Mouse (Mus musculus) cerebellum, adult 2 months (tissue): Measurements from ENCODE around the gene Neu1.

Experiments
- CTCF ChIP-seq: fragments of 200-500 bp; IDR thresholded peaks from 2 replicates; pipeline ENCODE4 v1.5.1; 2011; ENCODE audit warnings: low read depth, mild to moderate bottlenecking, control low read depth, low read length, moderate library complexity, borderline replicate concordance; ENCODE audit not compliant: insufficient read depth
- POLR2A ChIP-seq: fragments of 200-500 bp; IDR thresholded peaks from 2 replicates; pipeline ENCODE4 v1.6.1; 2011; ENCODE audit warnings: low read length, control low read depth, borderline replicate concordance; ENCODE audit not compliant: insufficient read depth

DNA sequence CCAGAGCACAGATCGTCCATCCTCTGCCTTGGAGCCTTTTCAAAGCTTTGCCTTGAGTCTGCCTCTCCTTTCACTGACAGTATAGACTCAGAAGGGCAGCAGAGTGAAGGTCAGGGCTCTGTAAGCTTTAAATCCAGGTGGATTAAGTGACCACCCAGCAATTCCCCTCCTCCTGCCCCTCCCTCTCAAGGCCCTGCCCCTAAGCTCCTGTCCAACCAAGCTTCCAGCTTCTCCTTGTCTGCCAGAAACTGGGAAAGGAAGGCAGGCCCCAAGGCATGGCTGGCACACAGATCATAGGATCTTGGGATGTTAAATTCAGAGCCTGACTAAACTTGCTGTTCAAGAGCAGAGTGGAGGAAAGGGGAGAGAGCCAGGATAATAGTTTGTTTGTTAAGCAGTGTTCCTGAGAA, 33.6 kb downstream of the Neu1 start:
- TF ChIP-seq POLR2A: no peak
- TF ChIP-seq CTCF: no peak
